Mouse (Mus musculus): Measurements from ENCODE around the gene Ralgps1.

Gene Ralgps1

DNA sequence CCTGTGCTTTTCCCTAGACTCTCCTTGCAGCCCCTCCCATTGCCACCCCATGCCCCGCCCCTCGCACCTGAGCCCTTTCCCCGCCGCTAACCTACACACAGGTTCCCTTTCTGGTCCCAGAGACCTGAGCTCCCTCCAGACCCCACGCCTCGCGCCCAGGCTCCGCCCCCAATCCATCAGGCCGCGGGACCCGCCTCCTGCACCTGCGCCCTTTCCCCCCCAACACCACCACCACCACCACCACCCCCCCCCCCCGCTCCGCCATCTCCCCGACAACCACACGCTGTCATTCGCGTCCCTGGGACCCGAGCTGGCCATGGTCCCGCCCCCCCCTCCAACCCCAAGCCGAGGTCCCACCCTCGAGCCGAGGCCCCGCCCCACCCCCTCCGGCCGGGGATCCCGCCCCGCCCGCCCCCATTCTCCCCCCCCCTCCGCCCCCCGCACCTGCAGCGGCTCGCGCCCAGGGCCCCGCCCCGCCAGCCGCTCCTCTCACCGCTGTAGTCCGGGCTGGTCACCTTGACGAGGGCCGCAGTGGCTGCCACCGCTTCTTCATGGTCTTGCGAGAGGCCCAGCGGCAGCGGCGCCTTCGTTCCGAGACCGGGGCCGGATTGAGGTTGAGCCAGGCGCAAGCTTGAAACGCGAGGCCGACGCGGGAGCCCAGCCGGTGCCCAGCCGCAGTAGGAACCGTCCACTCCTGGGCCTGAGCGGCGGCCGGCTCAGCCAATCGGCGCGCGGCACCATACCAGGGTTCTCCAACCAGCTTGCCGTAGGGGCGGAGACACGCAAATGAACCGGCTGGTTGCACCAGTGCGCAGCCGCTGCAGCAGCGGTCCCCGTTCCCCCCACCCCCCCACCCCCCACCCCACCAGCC is at the start of gene Ralgps1:
TSS of gene Ralgps1 (minus strand) at position 710 of the 871 bp plus-strand sequence.
- peak; percentile 97 for DNase-seq (ENCODE audit: low read depth, low spot score)

DNA sequence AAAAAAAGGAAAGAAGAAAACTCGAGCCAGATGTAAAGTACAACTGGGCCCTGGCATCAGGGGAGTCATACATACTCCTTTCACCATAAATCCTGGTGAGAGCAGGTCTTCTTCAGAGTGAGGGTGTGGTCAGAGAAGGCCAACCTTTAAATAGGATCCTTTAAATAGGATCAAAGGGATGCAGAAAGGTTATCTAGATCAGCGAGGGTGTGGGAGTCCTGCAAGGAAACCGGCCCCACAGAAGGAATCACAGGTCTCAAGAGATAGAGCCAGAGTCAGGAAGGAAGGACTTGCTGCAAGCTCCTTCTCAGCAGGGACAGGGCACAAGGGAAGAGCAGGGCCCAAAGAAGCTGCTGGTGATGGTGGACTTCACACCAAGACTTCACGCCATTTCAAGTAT is 46.2 kb upstream of the Ralgps1 start:
- DNase-seq (ENCODE audit: low read depth, low spot score) = no peak

DNA sequence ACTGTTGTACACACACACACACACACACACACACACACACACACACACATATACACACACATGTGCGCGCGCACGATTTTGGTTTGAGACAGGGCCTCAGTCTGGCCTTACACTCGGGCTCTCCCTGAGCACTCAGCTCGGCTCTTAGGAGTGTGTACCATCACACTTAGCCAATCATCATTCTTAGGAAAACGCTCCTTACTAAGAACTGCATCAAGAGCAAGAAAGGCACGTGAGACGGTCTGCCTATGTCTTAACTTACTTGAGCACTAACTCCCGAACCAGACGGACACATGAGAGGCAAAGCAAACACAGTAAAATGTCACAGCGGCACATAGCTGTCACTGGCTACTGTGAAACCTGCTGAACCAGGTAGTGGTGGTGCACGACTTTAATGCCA is 42.7 kb upstream of the Ralgps1 start:
- no peak for DNase-seq (ENCODE audit: low read depth, low spot score)

DNA sequence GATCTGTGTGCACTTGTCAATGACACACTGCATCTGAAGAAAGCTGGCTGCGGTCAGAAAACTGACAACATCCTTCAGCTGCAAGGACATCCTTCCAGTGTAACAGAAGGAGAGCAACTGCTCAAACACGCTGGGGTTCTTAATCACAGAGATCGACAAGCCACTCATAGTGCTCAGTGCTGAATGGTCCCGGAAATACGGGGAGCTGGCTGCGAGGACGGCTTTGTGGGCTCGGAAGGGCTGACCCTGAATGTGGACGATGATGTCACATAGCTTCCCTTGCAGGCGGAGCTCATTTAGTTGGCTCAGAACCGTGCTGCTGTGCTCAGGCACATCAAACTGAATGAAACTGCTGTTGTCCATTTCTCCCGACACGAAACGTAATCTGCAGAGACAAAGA is 40.8 kb upstream of the Ralgps1 start:
- no peak for DNase-seq (ENCODE audit: low read depth, low spot score)

DNA sequence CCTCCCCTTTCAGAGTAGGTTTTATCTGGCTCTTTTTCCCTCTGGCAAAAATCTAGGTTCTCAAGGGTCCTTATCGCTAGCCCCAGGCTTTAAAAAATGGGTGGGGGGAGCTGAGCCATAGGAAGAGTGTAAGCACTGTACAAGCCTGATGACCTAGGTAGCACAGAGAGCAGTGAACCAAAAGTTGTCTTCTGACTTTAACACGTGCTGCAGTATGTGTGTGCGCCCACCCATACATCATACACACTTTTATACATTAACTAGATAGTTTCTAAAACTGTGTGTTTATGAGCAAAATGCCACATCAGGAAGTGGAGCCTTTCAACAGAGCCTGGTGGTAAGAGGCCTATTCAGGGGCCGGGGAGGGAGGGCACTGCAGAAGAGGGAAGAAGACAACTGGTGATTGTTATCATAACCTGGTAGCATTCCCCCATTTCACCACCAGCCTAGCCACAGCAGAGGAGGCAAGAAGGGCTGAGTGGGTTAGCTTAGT is 32.3 kb upstream of the Ralgps1 start:
- DNase-seq (ENCODE audit: low read depth, low spot score) = peak; percentile 27

DNA sequence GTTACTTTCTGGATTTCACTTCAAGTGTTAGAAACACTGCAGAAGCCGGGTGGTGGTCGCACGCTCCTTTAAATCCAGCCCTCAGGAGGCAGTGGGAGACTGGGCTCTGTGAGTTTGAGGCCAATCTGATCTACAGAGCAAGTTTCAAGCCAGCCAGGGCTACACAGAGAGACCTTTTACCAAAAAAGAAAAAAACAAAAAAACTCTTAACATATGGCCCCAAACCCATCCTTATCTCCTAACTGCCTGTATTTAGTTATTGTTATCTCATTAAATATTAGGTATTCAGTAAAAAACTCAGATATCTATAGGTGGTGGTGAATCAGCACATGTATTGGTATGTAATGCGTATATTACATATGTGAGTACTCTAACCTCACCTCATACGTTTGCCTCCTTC is 31.4 kb upstream of the Ralgps1 start:
- DNase-seq (ENCODE audit: low read depth, low spot score) = no peak

DNA sequence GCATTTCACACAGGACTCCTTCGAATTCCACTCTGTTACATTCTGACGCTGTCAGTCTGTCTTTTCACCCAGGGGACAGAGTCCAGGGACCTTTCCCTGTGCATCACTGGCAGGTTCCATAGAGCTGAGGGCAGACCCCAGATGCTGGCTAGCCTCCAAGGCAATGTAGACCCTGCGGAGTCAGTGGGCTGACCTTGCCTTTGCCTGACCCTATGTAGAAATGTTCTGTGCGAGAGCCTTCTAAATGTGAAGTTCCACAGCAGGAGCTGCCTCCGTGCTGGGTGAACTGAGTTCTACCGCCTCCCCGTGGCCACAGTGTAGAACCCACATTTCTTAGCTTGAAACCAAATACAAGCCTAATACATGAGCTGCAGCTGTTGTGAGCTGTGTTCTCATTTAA is 30.9 kb upstream of the Ralgps1 start:
- peak; percentile 74 for DNase-seq (ENCODE audit: low read depth, low spot score)

DNA sequence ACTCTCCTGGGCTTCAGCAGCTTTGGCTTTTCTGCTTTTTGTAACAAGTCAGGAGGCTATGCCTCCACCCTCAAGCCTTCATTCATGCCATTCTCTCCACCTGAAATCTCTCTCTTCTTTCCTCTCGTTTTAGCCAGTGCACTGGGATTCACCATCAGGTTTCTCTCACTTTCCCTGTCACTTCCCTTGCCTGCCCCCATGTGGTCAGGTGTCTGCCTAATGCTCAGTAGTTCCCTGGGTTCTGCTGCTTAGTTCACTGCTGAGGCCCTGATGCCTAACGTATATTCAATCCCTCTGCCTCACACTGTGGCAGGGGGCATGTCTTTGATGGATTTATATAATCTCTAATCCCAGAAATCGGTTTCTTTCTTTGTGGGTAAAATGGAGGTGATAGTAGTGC is 29.9 kb upstream of the Ralgps1 start:
- peak; percentile 22 for DNase-seq (ENCODE audit: low read depth, low spot score)

DNA sequence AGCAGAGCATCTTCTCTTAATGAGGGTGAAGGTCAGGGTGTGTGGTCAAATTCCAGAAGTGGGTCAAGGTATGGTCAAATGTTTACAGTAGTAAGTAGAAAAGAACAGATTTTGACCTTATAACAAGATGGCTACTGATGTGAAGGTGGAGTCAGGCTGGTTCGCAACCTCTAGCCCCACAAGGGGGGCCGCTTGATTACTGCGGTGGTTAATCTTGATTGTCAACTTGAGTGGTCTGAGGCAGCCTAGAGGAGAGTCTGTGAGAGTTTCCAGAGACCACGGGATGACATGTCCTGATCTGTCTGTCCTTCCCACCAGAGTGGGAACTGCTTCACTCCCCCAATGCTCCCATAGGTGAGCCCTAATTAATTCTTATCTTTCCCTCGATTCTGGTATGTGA is 29.3 kb upstream of the Ralgps1 start:
- DNase-seq (ENCODE audit: low read depth, low spot score) = no peak

DNA sequence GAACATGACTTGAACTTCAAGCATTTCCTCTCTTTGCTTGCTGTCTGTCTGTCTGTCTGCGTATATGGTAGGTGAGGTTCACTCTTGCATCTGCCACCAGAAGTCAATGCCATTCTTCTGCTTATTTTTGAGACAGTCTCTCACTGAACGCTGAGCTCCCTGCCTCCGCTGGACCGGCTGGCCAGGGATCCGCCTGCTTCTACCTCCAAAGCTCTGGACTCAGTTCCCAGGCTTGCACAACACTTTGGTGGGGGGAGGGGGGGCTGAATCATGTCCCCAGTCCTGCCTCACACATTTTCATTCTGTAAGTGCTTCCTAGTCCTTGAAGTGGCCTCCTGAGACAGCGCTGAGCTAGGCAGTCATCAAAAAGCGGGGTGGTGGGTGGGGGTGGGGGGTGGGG is 27.8 kb upstream of the Ralgps1 start:
- DNase-seq (ENCODE audit: low read depth, low spot score) = no peak

DNA sequence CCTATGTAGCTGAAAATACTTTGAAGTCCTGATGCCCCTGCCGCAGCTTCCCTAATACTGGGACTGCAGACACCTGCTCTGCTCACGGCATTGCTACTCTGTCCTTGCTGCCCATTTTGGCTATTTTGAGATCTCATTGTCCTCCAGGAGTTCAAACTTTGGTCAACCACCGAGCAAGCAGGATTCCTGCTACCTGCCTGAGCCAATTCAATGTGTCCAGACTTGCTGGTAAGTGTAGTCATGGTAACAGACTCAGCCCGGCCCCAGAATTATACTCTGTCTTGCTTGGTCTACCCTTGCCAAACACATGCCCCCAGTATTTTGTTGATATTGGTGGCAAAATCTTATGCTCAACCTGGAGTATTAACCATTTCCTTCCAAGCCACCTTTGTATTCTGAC is 25.8 kb upstream of the Ralgps1 start:
- DNase-seq (ENCODE audit: low read depth, low spot score) = no peak

DNA sequence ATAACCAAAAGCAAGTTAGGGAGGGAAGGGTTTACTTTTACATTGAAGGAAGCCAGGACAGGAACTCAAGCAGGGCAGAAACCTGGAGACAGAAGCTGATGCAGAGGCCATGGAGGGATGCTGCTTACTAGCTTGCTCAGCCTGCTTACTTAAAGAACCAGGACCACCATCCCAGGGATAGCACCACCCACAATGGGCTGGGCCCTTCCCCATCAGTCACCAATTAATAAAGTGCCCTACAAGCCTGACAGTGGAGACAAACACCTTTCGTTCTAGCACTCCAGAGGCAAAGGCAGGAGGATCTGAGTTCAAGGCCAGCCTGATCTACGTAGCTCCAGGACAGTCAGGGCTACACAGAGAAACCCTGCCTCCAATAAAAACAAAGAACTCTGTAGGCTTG is 23.8 kb upstream of the Ralgps1 start:
- DNase-seq (ENCODE audit: low read depth, low spot score) = no peak

DNA sequence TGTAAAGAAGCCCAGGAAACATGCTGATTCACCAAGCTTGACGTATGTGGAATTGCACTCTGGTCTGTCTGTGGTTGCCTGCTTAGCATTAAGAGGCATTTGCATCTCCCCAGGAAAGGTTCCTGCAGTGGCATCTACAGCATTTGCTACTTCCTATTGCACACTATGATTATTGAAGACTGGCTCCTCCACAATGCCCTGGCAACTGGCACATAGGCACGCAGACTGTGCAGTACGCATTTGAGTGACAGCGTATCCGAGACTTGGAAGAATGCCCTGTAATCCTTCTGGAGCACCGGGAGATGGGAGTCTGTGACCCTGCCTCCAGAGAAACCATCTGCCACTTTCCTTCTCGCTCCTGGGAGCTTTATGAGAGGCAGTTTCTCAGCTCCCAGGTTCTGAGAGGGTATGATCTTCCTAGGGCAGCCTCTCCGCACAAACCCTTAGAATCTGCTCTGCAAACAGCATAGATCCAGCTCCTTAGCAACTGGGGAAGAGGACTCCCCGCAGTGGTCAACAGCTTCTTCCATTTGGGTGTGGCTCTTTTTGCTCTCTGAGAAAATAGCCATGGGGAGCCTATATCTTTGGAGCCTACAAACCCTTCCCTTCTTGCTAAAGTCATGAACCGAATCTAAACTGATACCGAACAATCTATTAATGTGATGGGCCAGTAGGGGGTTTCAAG is 22.8 kb upstream of the Ralgps1 start:
- DNase-seq (ENCODE audit: low read depth, low spot score) = no peak

DNA sequence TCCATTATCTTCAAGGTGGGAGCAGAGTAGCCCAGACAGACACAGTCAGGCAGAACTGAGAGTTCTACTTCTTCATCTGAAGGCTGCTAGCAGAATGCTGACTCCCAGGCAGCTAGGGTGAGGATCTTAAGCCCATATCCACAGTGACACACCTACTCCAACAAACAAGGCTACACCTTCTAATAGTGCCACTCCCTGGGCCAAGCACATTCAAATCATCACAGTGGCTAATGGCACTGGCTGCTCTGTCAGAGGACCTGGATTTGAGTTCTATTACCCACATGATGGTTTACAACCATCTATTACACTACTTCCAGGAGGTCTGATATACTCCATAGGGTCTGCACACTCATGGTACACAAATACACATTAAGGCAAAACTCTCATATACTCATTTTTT is 21.7 kb upstream of the Ralgps1 start:
- no peak for DNase-seq (ENCODE audit: low read depth, low spot score)

DNA sequence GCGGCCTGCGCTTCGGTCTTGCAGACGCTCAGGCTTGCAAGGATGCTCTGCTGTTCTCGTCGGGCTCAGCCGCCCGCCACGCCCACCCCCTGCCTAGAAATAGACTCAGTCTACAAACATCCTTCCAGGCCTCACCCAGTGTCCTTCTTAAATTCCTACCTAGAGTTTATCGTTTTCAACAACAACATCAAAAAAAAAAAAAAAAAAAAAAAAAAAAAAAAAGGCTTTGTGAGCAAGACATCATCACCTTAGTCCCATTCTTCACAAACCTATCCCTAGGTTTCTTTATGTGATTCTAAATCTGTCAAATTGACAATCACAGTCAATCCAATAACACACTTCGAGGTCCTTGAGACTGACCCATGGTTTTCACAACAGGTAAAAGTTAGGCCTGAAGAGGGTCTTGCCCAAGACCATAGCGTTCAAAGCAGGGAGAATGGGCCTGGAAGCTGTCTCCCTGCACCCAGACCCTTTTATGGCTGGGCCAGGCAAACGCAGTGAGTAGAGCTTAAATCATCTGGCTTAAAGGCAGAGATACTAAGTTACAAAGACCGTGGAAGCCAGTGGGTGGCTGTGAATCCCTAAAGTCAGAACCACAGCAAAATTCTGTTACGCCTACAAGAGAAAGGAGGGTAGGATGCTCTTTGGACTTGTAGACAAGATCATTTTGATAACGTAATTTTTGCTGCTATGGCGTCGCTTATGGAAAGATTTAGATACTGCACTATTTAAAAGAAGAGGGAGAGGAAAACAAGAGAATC is 542 bp upstream of the Ralgps1 start:
- peak; percentile 12 for DNase-seq (ENCODE audit: low read depth, low spot score)

DNA sequence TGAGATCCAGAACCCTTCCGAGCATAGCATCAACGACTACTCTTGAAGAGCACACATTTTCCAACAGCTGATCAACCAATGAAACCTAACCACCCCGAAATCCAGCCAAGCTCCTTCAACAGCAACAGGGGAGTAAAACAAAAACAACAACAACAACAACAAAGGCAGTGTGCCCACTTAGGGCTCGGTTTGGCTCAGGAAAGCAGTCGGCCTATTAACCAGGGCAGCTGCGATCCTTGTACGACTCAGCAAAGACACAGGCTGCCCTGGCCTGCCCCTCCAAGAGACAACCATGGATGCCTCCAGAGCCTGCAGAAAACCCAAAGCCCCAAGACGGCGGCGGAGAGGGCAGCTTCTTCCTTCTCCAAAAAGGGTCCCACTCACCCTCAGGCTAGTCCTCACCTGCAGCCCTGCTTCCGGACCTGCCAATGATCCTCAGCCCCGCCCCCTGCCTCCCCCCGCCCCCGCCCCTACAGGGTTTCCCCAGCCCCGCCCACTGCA is 960 bp downstream of the Ralgps1 start:
- DNase-seq (ENCODE audit: low read depth, low spot score) = no peak

DNA sequence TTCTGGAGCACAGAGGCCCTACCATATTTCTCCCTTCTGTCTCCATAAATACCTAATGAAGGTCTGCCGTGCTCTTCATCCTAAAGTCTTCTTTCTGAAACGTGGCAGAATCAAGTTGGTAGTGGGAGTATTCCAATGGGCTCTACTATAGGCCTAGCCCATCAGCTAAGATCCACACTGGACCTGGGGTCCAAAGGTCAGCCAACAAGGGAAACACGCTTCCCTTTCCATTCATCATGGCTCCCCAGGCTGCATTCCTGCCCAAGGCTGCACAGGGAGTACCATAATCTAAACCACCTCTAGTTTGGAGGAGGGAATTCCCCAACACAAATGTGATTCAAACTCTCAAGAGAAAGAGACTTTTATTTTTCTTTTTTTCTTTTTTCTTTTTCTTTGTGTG is 1.8 kb downstream of the Ralgps1 start:
- no peak for DNase-seq (ENCODE audit: low read depth, low spot score)

DNA sequence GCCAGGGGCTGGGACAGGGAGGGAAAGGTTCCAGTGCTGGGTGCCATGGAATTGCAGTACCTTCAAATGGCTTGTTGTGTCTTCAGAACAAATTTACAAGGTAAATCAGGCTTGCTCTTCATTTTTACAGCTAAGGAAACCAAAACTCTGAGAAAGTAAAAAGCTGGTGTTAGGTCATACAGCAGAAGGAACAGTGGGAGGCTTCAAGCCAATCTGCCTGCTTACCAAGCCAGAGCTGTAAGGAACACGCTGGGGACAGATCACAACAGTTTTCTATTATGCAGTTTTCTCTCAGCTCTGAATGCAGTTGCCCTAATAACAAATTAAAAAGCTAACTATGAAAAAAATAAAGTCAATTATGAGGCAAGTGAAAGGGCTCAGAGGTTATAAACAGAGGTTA is 2.8 kb downstream of the Ralgps1 start:
- DNase-seq (ENCODE audit: low read depth, low spot score) = no peak

DNA sequence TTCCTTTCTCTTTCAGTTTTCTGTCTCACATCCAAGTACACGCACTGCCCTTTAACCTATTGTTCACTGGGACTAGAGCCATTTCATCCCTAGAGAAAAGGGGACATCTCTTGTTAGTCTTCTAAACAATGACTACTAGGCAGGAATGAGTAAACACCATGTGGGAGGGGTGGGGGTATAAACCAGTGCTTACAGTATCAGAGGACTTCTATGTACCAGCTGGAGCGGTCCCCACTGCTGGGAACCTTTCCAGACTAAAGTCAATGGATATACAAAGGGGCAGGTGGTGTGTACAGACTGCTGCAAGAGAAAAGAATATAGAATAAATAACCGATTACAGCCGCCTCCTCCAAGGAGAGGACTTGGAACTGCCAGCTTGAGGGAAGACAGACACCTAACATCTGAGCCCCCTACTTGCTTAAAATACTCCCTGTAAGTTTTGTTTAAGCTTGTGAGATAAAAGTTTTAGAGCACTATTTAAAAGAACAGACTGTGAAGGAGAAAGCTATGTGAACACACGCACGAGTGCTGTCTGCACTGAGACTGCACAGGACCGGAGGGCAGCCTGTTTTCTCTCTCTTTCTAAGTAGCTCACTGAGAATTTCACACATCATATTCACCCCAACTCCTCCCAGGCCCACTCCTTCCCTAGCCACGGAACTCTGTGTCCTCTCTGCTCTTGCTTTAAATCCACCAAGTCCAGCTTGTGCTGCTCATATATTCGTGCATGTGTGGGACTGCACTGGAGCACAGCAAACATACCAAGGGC is 5.4 kb downstream of the Ralgps1 start:
- DNase-seq (ENCODE audit: low read depth, low spot score) = no peak

DNA sequence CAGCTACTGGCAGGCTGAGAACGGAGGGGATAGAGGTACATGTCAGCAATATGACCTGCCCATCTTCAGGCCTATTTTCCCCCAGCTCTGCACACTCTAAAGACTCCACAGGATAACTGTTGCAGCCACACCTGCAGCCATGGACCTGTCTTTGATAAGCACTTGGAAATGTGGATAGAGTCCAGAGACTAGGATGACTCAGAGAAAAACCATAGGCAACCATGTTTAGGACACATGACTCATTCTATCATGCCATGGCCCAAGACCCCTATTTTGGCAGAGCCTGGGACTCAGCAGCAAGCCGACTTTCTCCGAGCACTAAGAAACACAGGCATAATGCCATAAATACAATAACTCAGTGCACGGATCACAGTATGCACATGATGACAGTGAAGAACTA is 6.6 kb downstream of the Ralgps1 start:
- no peak for DNase-seq (ENCODE audit: low read depth, low spot score)

DNA sequence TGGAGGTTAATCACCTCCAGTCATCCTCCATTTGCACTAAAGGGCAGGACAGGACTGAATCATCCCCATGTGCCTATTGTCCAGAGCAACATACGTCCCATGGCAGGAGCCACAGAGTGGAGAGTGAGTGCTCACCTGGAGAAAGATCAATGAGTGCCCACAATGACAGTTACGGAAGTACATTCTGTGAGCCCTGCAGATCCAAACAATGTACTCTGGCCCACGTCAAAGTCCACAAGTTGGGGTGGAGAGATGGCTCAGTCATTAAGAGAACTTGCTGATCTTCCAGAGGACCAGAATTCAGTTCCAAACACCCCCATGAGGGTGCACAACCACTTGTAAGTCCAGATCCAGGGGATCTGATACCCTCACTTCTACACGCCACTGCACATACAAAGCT is 7.4 kb downstream of the Ralgps1 start:
- DNase-seq (ENCODE audit: low read depth, low spot score) = no peak
